Mouse (Mus musculus): ENCODE data around the gene Syde2.
A peak's percentile ranks its signal among the peaks of the same experiment; 100 is the strongest.
"Not testable (repeated sequence)": the region's sequence is repeated elsewhere in the genome, so short reads cannot be mapped to it uniquely, and the experiment has no call there.

Syde2 gene

DNA sequence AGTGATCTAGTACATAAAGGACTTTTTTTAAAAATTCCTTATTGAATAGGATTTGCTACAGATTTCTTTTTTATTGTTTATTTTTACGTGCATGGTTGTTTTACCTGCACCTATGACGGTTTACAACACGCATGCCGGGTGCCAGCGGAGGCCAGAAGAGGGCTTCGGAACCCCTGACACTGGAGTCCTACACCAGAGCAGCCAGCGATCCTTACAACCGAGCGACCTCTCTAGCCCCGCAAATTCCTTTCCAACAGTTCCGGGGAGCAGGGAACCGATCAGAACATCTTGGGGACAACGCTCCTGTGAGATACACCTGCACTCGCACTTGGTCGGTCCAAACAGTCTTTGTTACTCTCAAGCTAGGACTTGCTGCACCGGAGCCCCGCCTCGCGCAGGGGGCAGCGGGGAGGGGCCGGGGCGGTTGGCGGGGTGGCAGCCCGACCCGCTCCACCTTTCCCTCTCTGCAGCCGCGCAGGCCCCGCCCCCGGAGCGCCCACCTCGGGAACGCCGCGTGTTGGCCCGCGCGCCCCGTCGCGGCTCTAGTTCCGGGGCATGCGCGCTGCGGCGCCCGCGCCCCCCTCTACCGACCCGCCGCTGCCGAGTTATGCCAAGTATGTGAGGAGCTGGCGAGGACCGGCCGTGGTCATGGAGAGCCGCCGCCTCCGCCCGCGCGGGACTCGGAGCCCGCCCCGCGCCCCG lies at the start of gene Syde2:
Syde2 (plus strand) TSS at position 603 of the 702 bp plus-strand sequence.
- peak; percentile 37 to 51 for DNase-seq

DNA sequence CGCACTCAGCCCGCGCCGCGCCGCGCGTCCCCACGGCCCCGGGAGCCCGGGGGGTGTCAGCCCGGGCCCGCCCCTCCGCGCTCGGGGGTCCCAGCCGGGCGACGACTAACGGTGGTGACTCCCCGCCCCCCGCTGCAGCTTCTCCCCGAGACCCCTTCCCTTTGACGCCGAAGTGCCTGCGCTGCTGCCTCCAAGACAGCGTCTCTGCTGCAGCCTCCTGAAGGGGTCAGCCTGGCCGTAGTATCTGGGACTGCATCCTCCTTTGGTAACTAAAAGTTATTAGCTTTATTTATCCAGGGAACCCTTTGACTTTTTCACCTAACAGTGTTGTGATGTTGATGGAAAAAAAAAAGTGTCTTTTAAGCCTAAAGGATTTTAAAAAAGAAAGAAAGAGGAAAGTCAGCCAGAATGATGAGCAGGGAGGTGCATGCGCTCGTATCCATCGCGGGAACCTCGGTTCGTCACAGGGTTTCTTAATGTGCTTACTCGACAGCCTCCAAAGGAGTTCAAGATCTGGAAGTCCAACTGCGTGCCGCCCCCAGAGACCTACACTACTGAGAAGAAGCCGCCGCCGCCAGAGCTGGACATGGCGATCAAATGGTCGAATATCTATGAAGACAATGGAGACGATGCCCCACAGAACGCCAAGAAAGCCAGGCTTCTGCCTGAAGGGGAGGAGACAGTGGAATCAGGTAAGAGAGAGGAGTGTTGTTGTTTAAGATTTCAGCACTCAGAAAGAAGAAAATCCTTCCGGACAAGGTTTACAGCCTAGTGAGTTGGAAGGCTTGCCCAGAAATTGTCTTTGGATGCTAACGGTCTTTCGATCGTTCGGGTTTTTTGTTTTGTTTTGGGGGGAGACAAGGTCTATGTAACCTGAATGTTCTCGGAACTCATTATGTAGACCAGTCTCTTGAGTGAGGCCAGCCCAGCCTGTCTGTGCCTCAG lies 49.0 kb upstream of the Syde2 start:
- peak in 1 of 2 experiments; percentile 45 for DNase-seq

DNA sequence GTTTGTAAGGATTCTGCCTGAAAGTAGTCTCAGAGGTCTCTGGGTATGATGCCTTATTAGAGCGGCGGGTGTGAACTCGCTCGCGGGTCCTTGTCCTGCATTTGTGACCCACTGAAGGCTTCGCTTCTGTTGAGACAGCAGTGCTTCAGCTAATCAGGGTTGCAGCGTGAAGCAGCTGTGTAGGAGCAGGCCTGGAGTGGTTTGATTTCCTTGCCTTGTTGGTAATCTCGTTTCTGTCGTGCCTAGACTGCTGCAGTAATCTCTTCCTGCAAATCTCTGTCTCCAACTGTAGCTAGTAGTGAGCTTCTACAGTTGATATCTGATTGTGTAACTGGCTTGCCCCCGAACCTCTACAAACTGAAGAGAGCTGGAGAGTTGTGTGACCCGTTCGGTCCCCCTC lies 48.3 kb upstream of the Syde2 start:
- no peak for DNase-seq

DNA sequence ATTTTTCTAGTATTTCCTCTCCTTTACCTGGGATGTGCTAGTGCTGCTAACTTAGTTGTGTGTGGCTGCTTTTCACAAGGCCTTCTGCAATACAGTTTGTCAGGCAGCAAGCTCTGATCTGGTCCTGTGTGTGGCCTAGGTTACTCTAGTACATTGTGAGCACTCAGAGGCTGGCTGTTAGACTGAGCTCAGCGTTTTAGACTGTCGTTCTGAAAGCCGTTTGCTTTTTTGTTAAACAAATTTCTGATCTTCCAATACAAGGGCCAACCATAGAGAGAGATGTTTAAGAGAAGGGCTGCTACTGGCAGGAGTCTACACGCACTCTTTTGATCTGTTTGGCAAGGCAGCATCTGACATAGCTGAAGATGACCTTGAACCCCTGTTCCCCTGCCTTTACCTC lies 47.7 kb upstream of the Syde2 start:
- DNase-seq = no peak

DNA sequence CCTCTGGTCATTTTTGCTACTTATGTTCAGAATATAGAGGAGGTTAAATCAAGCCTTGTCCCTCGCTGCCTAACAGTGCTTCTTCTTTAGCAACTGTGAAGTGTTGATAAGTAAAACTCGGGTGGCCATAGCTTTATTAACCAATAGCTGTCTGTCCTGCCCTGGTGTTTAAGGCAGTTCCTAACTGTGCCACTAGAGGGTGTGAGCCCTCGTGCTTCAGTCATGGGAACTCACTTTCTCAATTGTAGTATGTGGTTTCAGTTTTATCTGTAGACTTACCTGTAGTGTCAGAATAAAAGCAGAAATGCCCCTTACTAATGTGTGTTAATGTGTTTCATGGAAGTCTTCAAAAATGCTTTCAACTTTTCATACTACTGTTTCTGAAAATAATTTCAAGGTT lies 45.7 kb upstream of the Syde2 start:
- peak; percentile 64 to 75 for DNase-seq

DNA sequence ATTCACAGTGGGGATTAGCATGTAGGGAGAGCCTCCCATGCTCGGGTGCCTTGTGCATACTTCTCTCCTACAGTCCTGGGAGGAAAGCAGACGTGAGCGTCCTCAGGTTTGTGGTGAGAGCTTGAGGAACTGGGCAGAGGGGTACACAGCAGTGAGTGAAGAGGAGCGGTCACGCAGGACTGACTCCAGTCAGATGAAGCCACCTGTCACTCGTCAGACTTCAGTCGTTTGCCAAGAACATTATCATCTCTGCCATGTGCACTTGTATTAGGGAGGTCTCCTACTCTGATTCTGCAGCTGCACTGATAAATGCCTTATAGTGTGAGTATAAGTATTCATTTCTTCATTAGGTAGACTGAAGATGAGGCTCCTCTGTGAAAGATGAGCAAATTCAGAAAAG lies 43.3 kb upstream of the Syde2 start:
- no peak for DNase-seq

DNA sequence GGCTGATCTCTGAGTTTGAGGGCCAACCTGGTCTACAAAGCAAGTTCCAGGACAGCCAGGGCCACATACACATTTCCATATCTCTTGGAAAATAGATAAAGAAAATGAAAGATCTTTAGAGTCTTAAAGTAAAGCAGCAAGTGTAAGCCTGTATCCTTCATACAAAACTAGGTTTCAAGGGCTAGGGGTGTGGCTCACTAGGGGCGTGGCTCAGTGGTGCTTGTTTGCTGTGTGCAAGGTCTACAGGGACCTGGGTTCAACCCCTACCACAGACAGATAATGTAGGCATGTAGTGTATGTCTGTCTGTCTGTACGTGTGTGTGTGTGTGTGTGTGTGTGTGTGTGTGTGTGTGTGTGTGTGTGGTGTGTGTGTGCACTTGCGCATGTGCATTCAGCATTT lies 41.8 kb upstream of the Syde2 start:
- DNase-seq = no peak

DNA sequence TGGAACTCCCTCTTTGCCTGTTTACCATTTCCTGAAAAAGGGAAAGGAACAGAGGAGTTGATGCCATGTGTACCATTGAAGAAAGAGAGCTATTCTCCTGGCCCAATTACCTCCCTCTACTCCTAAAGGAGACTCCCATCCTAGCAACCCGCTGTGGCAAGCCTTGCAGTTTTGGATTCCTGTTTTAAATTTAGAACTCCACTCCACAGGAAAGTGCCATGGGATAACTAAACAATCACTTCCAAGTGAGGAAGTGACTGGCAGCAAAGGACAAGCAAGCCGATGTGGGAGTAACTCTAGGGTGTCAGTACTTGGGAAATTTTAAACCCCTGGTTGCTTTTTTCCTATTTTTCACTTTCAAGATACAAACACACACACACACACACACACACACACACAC lies 41.0 kb upstream of the Syde2 start:
- DNase-seq = no peak

DNA sequence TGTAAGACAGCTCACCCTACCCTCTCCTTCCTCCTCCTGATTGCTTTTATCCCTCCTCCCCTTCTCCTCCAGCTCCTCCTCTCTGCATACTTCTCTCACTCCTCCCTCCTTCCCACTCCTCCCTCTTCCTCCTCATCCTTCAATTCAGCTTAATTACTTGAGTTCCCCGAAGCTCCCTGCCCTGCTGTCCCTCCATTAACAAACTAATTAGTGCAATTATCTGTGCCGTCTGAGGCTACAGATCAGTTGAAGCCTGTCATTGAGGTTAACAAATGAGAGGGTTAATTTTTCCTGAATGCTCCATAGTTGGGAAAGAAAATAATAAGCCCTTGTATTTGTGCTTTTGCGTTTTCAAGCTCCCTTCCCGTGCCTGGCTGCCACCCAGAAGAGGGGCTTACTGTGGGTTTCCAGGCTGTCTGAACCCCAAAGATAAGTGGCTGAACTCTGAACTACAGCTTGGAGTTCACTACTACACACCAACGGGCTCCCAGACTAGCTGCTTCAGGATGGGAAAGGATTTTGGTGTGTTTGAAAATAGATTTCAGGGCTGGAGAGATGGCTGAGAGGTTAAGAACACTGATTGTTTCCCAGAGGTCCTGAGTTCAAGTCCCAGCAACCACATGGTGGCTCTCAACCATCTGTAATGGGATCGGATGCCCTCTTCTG lies 40.0 kb upstream of the Syde2 start:
- no peak for DNase-seq

DNA sequence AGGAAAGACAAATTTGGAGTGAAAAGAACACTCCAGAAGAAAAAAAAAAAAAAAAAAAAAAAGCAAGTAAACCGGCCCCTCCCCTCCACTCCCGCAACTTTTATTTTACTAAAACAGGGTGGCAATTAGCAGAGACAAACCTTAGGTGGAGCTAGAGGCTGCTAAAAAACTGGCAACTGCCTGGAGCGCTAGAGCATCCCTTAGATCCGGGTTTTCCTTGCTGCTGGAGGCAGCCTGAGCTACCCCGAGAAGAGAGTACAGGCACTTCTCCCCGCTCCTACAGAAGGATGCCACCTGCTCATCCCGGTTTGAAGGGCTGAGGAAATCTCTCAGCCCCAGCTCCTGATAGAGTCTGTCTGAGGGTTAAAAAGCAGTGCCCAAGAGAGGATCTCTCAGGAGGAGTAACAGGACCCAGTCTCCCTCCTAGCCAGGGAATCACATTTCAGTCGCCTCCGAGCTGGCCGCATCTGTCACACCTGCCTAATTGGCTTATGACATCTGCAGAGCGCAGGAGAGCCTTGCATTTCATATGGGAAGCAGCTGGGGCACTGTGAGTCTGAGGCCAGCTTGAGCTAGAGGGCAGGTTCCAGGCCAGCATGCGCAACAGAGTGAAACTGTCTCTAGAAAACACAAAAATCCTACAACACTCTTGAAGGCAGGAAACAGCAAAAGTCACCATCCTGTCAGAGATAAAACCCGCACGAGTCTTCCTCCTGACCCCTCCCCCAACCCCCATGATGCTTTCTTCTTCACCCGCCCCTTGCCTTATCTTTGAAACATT lies 37.4 kb upstream of the Syde2 start:
- DNase-seq = peak; percentile 41 to 56

DNA sequence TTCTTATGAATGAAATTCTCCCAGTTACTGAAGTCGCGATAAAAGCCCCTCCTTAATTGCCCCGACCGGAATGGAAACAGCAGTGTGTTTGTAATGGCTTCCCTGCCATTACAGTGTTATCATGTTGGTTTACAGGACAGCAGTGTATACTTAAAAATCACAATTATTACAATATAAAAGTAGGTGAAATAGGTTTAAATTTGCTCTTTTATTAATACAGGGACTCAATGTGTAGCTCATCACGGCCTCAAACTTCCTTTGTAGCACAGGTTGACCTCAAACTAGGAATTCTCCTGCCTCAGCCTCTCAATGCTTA lies 36.9 kb upstream of the Syde2 start:
- no peak for DNase-seq

DNA sequence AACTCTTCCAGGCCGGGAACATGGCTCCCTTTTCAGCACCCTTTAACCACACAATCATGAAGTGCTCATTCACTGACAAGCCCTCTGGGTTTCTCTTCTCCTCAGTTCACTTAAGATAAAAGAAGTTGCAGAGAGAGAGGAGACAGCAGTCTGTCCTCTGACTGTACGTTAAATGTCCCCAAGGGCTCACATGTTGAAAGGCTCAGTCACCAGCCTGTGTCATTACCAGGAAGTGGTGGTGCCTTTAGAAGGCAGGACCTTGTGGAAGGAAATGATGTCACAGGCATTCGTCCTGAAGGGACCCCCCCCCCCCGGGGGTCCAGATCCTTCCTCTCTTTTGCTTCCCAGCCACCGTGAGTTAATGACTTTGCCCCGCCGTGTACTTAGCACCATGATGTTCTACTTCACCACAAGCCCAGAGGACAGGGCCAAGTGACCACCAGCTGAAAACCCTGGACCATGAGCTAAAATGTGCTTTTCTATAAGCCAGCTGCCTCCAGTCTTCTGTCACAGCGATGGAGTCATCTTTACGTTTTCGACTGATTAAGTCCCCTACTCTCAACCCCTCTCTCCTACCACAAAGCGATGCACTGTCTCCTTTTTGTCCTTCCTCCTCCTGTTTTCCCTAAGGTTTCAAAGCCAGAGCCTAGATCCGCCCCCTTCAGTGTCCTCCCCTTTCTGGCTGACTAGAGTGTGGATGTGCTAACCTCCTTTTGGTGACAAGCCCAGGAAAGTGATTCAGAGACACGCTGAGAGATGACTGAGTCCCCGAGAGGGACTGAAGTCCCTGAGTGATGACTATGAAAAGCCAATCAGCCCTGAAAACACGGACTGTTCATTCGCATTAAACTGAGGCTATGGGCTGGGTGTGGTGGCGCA lies 36.1 kb upstream of the Syde2 start:
- DNase-seq = no peak

DNA sequence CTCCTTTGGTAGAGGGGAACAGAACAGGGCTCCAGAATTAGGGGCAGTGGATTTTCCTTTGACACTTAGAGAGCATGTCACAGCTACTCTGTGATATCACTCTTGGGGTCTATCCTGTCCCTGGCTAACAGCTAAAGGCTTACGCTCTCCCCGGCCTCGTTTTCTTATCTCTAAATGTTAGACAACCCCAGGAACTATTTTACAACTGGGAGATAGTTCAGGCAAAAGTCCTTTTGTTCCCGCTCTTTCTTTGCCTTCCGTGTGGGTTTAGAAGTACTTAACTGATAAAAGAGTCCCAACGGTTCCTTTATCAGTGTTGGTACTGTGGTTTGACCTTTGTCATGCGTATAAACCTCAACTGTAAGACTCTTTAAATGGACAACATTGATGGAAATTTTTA lies 34.7 kb upstream of the Syde2 start:
- DNase-seq = no peak

DNA sequence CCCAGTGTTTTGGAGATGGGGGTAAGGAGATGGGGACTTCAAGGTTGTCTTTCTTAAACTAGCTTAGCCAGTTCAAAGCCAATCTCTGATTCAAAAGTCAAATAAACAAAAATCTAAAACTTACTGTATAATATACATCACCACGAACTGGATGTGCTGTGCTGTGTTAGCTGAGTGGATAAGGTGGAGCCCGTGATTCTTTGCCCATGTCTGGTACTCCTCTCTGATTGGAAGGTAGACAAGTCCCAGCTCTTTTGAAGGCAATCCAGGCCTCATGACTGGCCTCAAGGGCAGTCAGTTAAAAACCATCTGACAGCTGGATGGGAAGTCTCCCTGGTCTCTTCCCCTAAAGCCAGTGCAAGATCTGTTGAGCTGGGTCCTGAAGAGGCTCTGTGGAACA lies 34.3 kb upstream of the Syde2 start:
- DNase-seq = no peak

DNA sequence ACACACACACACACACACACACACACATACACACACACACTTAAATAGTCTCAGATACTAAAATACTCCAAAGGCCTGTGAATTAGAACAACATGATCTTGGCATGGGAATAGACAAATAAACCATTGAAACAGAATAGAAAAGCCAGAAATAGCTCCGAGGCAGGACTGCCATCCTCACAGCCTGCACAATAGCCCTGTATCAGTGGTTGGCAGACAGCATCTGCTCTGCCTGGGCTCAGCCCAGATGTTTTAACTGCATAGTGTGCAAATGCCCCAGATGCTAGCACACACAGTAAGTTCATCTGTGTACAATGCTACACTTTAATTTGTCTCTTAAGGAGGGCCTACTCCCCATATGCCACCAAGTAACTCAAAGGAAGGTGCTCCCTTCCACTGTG lies 27.8 kb upstream of the Syde2 start:
- no peak for DNase-seq

DNA sequence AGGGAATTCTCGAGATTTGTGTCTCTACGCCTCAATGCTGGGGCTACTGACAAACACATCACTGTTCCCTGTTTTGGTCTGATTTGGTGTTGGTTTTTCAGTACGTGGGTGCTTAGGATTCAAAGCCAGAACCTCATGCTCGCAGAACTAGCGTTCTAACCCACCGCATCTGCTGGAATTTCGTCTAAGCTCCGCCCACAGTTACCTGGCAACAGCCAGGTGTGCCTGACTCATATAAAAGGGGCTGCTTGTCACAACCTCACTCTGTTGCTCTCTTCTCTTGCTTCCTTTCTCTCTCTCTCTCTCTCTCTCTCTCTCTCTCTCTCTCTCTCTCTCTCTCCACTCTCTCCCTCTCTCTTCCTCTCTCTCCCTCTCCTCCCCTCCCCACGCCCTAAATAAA lies 25.3 kb upstream of the Syde2 start:
- DNase-seq = no peak

DNA sequence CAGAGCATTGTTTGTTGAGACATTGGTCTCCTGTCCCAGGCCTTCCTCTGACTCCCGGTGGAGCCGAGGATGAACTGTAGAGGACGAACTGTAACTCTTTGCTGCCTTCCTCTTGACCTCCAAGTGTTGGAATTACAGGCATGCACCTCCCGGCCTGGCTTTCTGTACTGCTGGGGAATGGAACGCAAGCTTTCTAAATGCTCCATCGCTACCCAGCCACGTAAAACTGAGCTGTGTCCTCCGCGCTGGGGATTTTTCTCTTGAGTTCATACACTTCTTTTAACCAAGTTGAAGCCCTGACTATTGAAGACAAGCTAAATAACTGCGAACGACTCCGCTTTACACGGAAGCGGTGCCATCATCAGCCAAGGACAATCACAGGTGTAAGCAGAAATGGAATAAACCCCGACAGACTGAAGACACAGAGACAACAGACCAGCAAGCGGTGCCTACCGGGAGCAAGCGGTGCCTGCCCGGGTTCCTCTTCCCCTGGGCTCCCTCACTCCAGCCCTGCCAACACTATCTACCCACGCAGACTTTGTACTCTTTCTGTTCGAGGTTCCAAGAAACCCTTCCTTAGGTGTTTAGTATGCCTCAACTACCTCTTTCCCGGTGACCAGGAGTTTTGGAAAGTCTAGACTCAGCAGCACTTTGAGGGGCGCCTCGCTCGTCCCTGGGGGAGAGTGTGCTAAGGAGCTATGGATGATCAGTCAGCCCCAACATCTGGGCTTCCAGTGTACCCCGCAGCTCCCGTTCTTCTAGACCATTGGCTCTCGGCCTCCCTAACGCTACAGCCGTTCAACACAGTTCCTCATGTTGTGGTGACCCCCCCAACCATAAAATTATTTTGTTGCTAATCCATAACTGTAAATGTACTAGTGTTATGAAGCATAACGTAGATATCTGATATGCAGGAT lies 24.3 kb upstream of the Syde2 start:
- no peak for DNase-seq

DNA sequence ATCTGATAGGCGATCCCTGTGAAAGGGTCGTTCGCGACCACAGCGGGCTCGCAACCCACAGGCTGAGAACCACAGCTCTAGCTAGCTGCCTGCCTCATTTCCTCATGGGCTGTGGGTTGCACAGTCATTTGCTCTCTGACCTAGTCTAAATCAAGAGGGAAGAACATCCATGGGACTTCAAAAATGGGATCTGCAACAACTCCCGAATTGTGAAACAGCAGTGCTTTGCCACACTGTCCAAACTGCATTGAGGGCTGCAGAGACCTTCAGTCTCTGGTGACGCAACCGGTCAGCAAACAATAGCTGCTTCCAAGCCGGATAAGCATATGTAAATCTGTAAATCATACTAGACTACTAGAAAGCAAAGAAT lies 23.7 kb upstream of the Syde2 start:
- DNase-seq = no peak

DNA sequence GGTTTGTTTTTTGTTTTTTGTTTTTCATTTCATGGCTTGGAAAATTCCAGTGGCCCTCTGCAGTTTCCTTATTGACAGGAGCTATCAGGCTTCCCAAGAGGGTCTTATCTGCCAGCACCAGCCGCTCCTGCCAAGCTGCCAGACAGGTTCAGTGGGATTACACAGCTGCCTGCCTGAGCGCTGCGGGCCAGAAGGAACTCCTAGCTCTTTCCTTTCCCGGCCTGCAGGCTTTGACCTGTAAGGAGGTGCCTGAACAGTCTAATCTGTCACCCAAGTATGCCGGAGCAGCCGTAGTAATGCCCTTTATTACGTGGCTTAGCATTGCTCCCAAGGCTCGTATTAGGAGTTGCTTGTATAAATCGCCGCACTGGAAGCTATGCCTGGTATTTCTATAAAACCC lies 23.2 kb upstream of the Syde2 start:
- DNase-seq = no peak

DNA sequence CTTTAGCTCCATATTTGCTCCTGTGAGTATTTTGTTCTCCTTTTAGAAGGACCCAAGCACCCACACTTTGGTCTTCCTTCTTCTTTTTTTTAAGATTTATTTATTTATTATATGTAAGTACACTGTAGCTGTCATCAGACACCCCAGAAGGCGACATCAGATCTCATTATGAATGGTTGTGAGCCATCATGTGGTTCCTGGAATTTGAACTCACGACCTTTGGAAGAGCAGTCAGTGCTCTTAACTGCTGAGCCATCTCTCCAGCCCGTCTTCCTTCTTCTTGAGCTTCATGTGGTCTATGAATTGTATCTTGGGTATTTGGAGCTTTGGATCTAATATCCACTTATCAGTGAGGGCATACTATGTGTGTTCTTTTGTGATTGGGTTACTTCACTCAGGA lies 22.1 kb upstream of the Syde2 start:
- DNase-seq = not testable (repeated sequence)

DNA sequence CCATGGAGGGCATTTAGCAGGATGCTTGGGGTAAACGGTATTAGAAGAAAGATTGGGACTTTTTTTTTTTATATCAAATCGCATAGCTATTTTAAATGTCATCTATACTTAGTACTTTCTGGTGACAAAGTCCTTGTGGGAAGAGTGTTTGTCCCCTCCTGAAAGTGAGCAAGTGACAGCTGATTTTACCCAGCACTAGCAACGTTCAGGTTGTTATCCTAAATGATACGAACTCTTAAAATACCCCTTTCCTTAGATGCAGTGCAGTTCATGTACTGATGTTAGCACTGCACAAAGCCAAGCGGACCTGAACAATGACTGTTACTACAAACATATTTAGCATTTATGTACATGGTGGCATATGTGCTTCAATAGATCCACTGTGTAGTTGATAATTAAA lies 20.9 kb upstream of the Syde2 start:
- DNase-seq = no peak
